Mouse (Mus musculus) heart, postnatal 0 days (tissue): ENCODE measurements around the gene Stox2. TPM values are rescaled to one million over a fixed set of nuclear protein-coding genes. Genes with fewer than 3 reads are reported as not detected.

ENCODE experiments used
- ATAC-seq: fragments of 200-750 bp; cut with Nextera tagmentation; 2 replicates; pipeline ENCODE4 v1.8.0; 2017; ENCODE audit warnings: low read depth, moderate number of reproducible peaks, moderate library complexity; ENCODE audit not compliant: insufficient read depth
- DNase-seq: peaks from one replicate; pipeline ENCODE4 v3.0.0-alpha.2; 2016; ENCODE audit warnings: low spot score
- H3K27ac ChIP-seq: fragments of 300-500 bp; sonication (generic); 2 replicates; pipeline ENCODE4 v1.5.1; 2014; ENCODE audit warnings: low read depth, mild to moderate bottlenecking
- H3K27me3 ChIP-seq: fragments of 300-500 bp; sonication (generic); 2 replicates; pipeline ENCODE4 v1.6.1; 2014; ENCODE audit warnings: low read length, mixed read lengths; ENCODE audit not compliant: control insufficient read depth, insufficient read depth
- H3K36me3 ChIP-seq: fragments of 300-500 bp; sonication (generic); replicated peaks from 2 replicates; pipeline ENCODE4 v1.6.1; 2014; ENCODE audit warnings: low read length, mixed read lengths; ENCODE audit not compliant: control insufficient read depth, insufficient read depth
- H3K4me1 ChIP-seq: fragments of 300-500 bp; sonication (generic); 2 replicates; pipeline ENCODE4 v1.6.1; 2014; ENCODE audit warnings: antibody characterized with exemption; ENCODE audit not compliant: control insufficient read depth, insufficient read depth
- H3K4me2 ChIP-seq: fragments of 300-500 bp; sonication (generic); 2 replicates; pipeline ENCODE4 v1.6.1; 2014; ENCODE audit warnings: low read depth, mild to moderate bottlenecking, low read length, moderate library complexity
- H3K4me3 ChIP-seq: fragments of 300-500 bp; sonication (generic); 2 replicates; pipeline ENCODE4 v1.5.1; 2014; ENCODE audit warnings: low read depth, low read length
- H3K9ac ChIP-seq: fragments of 300-500 bp; sonication (generic); replicated peaks from 2 replicates; pipeline ENCODE4 v1.6.1; 2014; ENCODE audit warnings: low read depth, low read length, mixed read lengths
- H3K9me3 ChIP-seq: fragments of 300-500 bp; sonication (generic); replicated peaks from 2 replicates; pipeline ENCODE4 v1.6.1; 2016; ENCODE audit warnings: low read length; ENCODE audit not compliant: control insufficient read depth
- CTCF ChIP-seq: IDR thresholded peaks from 2 replicates; pipeline ENCODE4 v1.5.1; 2016; ENCODE audit warnings: antibody characterized with exemption, control low read depth, low read depth
- EP300 ChIP-seq: IDR thresholded peaks from 2 replicates; pipeline ENCODE4 v1.6.1; 2016; ENCODE audit warnings: antibody characterized with exemption, low read depth
- WGBS: fragments of 180-500 bp; shearing (Covaris S2); extraction: QIAGEN DNeasy Blood & Tissue Kit; methylation state at CpG from one replicate; pipeline ENCODE4 v1.1.7; 2014; 5-methylcytosine and 5-hydroxymethylcytosine counted together
- polyA plus RNA-seq: library from polyadenylated mRNA; unstranded; fragments of >200 nt; fragmentation: Nextera tagmentation; extraction: Ambion mirVana; gene quantifications from 2 replicates; pipeline ENCODE4 v1.2.1, GENCODE M21; 2015
- total RNA-seq: library from RNA; depleted of rRNA; stranded (reverse); fragments of >200 nt; gene quantifications from 2 replicates; pipeline ENCODE4 v1.2.3, GENCODE M21; 2014; ENCODE audit warnings: low replicate concordance

Gene Stox2
- total and polyA plus RNA-seq, 2 experiments from 2014 or later, result 6.2 to 12.7 TPM

DNA sequence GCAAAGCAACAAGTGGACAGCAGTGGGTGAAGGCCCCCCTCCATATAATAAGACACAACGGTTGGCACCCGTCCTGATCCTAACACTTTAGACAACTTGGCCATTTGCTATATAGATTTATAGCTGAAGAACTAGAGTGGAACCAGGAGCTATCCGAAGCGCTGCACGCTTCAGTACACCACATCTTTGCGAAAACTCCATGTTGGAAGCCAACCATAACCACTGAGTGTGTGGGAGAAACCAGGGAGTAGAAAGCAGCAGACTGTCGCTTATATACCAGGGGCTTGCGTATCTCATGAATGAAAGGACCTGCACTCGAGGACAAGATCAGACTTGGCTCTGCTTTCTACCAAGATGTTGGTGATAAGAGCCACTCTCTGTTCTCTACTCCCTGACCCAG is 234.0 kb downstream of the Stox2 start:
- ATAC-seq, result no peak
- 92% methylated on average over 9 of the region's 9 CpGs for WGBS
- H3K4me2 ChIP-seq, result no peak overlapping the region
- no peak overlapping the region for H3K27ac ChIP-seq
- no peaks in the 10 kb centered on the region for H3K9me3 ChIP-seq
- no peaks in the 10 kb centered on the region for H3K27me3 ChIP-seq
- TF ChIP-seq EP300 (no peak), CTCF (no peak)
- peaks cover 8% of the 10 kb centered on the region; the same call in 1 of the 2 replicates for H3K4me1 ChIP-seq
- no peaks in the 10 kb centered on the region for H3K36me3 ChIP-seq
- DNase-seq, result no peak
- no peak overlapping the region for H3K4me3 ChIP-seq
- no peak overlapping the region for H3K9ac ChIP-seq

GRCm38 (mm10) chr8:47211226-47211625 is 234.9 kb downstream of the Stox2 start:
- ATAC-seq (no peak), DNase-seq (no peak)
- H3K4me1 ChIP-seq, result peaks cover 12% of the 10 kb centered on the region; the same call in 1 of the 2 replicates
- H3K36me3 ChIP-seq, result no peaks in the 10 kb centered on the region
- H3K27ac ChIP-seq, result no peak overlapping the region
- no peaks in the 10 kb centered on the region for H3K9me3 ChIP-seq
- H3K9ac ChIP-seq, result no peak overlapping the region
- H3K4me3 ChIP-seq, result no peak overlapping the region
- no peak overlapping the region for H3K4me2 ChIP-seq
- H3K27me3 ChIP-seq, result no peaks in the 10 kb centered on the region
- WGBS, result 78% methylated on average over 9 of the region's 9 CpGs
- TF ChIP-seq EP300 (no peak), CTCF (no peak)

DNA sequence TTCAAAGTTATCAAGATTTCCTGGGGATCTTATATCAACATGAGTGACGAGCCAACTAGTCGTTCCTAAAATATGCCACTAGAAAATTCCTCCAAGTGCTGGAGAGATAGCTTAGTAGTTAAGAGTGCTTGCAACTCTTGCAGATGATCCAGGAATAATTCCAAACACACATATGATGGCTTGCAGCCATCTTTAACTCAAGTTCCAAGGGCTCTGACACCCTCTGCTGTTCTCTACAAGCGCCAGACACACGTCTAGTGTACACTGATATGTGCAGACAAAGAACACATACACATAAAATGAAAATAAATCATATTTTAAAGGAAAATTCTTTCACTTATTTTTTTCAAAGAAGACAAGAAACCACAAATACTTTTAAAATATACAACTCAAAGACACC is 237.9 kb downstream of the Stox2 start:
- WGBS, result 29% methylated on average over 4 of the region's 4 CpGs
- DNase-seq (no peak), ATAC-seq (no peak)
- Histone ChIP-seq H3K4me1 (peaks cover 17% of the 10 kb centered on the region; the same call in 1 of the 2 replicates), H3K4me3 (no peak overlapping the region), H3K36me3 (no peaks in the 10 kb centered on the region), H3K9me3 (no peaks in the 10 kb centered on the region), H3K9ac (no peak overlapping the region), H3K4me2 (no peak overlapping the region), H3K27me3 (no peaks in the 10 kb centered on the region), H3K27ac (no peak overlapping the region)
- TF ChIP-seq EP300, result no peak
- TF ChIP-seq CTCF, result 0 out of 2 replicates have a peak, but pooled peaks have one; percentile 3

- DNase-seq, result no peak
- Histone ChIP-seq H3K4me3 (no peak overlapping the region), H3K9me3 (no peaks in the 10 kb centered on the region), H3K36me3 (no peaks in the 10 kb centered on the region), H3K27me3 (no peaks in the 10 kb centered on the region), H3K27ac (no peak overlapping the region), H3K4me2 (no peak overlapping the region), H3K9ac (no peak overlapping the region), H3K4me1 (peaks cover 17% of the 10 kb centered on the region; the same call in 1 of the 2 replicates)
- WGBS, result 64% methylated on average over 8 of the region's 8 CpGs
- no peak for ATAC-seq
- no peak for TF ChIP-seq CTCF
- no peak for TF ChIP-seq EP300
These were observed 239.4 kb downstream of the Stox2 start for GRCm38 (mm10) chr8:47206640-47207237.

DNA sequence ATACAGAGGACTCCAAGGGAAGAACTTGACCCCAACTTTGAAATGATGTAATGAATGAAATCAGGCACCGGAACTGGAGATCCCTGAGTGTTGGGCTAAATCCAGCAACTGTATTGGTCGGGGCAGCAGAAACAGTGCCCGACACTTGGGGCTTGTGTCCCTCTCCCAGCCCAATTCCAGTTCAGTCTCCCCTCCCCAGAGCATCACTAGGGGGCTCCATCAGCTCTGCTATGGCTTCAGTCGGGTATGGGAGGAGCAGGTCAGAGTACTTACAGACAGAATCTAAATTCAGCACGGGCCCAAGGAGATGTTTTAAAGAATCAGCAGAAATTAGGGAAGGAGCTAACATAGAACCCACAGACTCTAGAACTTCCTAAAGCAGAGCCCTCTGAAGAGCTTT is 240.7 kb downstream of the Stox2 start:
- no peak overlapping the region for H3K4me2 ChIP-seq
- H3K9ac ChIP-seq, result no peak overlapping the region
- no peak overlapping the region for H3K4me3 ChIP-seq
- ATAC-seq (0 out of 2 replicates have a peak, but pooled peaks have one; percentile 39), DNase-seq (no peak)
- H3K27ac ChIP-seq, result no peak overlapping the region
- 65% methylated on average over 5 of the region's 5 CpGs for WGBS
- TF ChIP-seq EP300 (no peak), CTCF (peak; percentile 46)
- H3K4me1 ChIP-seq, result peaks cover 17% of the 10 kb centered on the region; the same call in 1 of the 2 replicates
- 0 out of 2 replicates have a peak, but pooled peaks cover 2% of the 10 kb centered on the region for H3K36me3 ChIP-seq
- no peaks in the 10 kb centered on the region for H3K9me3 ChIP-seq
- H3K27me3 ChIP-seq, result no peaks in the 10 kb centered on the region

DNA sequence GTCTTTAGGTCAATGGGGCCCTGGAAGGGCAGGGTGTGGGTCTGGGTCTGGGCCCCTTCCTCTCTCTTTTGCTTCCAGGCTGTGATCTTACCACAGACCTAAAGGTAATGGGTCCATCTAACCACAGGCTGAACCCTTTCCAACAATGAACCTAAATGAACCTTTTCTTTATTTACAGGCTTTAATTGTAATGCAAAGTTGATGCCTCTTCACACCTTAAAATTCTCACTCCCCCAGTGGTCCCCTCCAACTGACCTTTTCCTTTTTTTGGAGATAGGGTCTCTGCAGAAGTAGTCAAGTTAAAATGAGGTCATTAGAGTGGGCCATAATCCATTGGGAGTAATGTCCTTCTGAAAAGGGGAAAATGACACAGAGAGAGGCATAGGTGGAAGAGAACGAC is 249.8 kb downstream of the Stox2 start:
- WGBS, result 93% methylated on average over 1 of the region's 1 CpGs
- H3K36me3 ChIP-seq, result peaks cover 38% of the 10 kb centered on the region
- TF ChIP-seq CTCF, result no peak
- TF ChIP-seq EP300, result no peak

More for the DNA sequence above, 249.8 kb downstream of the Stox2 start:
- no peak for DNase-seq
- Histone ChIP-seq H3K9ac (no peak overlapping the region), H3K27ac (no peak overlapping the region), H3K27me3 (no peaks in the 10 kb centered on the region), H3K4me3 (no peak overlapping the region), H3K4me1 (no peaks in the 10 kb centered on the region), H3K4me2 (no peak overlapping the region), H3K9me3 (no peaks in the 10 kb centered on the region)
- ATAC-seq, result no peak
